Mouse (Mus musculus) brain, adult 2 months (tissue): ENCODE results near the gene Ern2.
A peak's percentile ranks its signal among the peaks of the same experiment; 100 is the strongest.

Source experiments
- DNase-seq: peaks from one replicate; pipeline ENCODE4 v3.0.0; 2011; ENCODE audit warnings: low read depth, low spot score

The Ern2 gene

GRCm38 (mm10) chr7:122158915-122159902 is 26.8 kb downstream of the Ern2 start, which contains the start of gene Plk1:
Gene Plk1 (plus strand): TSS chr7:122159439.
- peak; percentile 88 for DNase-seq

- DNase-seq = no peak
Observed at GRCm38 (mm10) chr7:122158488-122158887, 27.5 kb downstream of the Ern2 start.

DNA sequence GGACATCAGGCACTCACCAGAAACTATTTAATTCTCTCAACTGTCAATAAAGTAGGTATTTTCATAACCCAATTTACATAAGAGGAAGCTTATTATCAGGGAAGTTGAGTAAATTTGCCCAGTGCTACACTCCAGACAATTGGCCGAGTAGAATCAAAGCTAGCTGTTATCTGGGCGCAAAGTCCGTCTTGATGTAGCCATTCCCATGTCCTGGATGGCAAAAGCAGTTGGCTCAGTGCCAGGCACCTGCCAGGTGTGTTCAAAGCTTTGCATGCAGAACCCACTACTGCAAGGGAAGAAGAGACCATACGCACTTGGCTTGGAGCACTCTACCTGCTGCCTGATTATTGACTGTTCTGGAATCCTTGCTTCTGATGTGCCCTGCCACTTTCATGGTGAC is 33.5 kb downstream of the Ern2 start:
- DNase-seq = no peak

GRCm38 (mm10) chr7:122140991-122141390 is 45.0 kb downstream of the Ern2 start:
- no peak for DNase-seq

DNA sequence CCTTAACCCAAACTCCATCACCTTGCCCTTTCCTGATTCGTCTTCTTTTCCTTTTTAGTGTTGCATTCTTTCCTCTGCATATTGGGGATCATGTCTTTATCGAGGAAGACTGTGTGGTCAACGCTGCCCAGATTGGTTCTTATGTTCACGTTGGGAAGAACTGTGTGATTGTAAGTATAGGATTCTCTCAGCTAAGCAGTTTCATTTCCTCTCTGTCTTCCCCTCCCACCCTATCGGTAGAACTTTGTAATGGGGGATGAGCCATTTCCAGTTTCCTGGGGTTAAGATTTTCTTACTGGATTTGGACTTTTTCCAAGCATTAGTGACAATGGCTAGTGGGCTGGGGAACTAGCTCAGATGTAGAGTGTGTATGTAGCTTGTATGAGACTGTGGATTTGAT is 47.8 kb downstream of the Ern2 start:
- DNase-seq = no peak

DNA sequence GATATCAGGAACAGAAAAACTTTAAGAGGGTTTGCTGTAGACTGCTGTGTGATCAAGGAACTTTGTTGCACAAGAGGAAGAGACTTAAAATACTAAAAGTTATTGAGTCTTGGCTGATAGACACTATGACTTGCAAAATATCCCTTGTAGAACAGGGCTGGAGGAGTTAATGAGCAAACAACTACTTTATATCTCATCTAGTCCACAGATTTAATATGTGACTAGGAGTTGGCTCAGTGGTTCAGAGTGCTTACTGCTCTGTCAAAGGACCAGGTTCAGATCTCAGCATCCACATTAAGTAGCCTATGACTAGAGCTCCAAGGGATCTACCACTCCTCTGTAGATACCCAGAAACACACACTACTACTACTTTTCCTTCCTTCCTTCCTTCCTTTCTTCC is 48.9 kb downstream of the Ern2 start:
- no peak for DNase-seq

DNA sequence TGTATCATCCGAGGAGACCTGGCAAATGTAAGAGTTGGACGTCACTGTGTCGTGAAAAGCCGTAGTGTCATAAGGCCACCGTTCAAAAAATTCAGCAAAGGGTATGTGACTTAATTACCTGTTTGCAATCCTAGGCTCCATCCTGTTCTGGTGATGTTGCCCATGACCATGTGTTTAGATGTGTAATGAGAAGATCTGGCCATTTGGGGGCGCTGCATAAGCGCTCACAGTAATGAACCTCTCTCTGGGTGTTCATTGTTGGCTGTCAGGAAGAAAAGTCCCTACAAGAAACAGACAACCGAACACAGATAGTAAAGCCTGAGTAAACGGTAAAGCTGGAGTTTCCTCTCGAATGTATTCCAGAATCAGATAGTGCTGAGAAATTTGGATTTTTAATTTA is 50.9 kb downstream of the Ern2 start:
- DNase-seq = no peak

DNA sequence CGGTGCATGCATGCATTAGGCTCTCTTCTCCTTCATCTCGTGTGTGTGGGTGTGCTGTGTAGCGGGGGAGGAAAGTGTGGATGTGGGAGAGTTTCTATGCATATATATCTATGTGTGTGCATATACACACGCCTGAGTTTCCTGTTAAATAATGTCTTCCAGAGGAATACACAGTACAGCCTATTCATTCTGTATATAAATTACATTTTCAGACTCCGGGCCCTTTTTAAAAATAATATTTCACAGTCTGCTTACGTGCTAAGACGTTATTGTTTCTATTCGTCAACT is 52.7 kb downstream of the Ern2 start:
- DNase-seq = no peak

GRCm38 (mm10) chr7:122132497-122133337 is 53.3 kb downstream of the Ern2 start, which contains the start of the genes Palb2 and Dctn5:
Gene Palb2 (minus strand): TSS chr7:122132985.
Gene Dctn5 (plus strand): TSS chr7:122133041.
- peak; percentile 98 for DNase-seq

- no peak for DNase-seq
Observed at GRCm38 (mm10) chr7:122131834-122132233, 54.2 kb downstream of the Ern2 start.

GRCm38 (mm10) chr7:122126946-122127345 is 59.1 kb downstream of the Ern2 start:
- DNase-seq = no peak

DNA sequence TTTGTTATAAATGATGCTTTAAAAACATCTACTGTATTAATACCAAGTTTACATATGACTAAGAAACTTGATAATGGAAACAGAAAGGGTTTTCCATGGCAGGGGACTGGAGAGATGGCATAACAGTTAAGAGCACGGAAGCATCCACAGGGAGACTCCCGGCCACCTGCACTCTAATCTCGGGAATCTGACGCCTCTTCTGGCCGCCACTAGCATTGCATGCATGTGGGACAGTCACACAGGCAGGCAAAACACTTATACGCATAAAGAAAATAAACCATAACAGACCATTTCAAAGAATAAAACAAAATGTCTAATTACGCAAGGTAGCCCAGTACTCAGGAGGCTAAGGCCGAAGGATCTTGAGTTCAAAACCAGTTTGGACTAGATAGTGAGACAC is 60.4 kb downstream of the Ern2 start:
- DNase-seq = no peak

DNA sequence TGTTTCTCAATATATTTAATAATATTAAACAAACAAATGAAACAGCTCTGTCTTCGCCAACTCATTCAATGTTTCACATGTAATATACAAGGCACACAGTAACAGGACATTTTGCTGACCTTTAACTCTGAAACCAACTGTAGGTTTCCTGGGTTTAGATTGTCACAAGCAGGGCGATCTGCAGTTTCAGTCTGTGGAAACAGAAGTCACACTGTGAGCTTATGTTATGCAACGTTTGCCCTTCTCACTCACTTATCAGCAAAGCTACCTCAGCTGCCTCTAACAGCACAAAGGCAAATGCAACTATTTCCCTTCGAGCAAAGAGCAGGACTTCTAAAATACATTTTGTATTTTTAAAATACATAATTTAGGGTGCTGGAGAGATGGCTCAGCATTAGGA is 62.5 kb downstream of the Ern2 start:
- DNase-seq = no peak
